Mouse (Mus musculus) MEL (cell line): ENCODE results near the gene E330017A01Rik.

Source experiments
- CTCF ChIP-seq, 3 experiments: IDR thresholded peaks in 2 of 3; conservative IDR thresholded peaks in 1 of 3; 2 replicates each; pipeline ENCODE4 v1.5.1; 2011 to 2012; ENCODE audit warnings: low read length in 3 of 3, low read depth in 2 of 3, mild to moderate bottlenecking in 2 of 3, improper control_type of control experiment in 1 of 3, inconsistent platforms in 1 of 3, mixed read lengths in 1 of 3, moderate library complexity in 1 of 3; ENCODE audit not compliant: control insufficient read depth in 1 of 3, insufficient read depth in 1 of 3, poor library complexity in 1 of 3, severe bottlenecking in 1 of 3
- HCFC1 ChIP-seq: IDR thresholded peaks from 2 replicates; pipeline ENCODE4 v1.6.1; 2012; ENCODE audit warnings: low read depth, mild to moderate bottlenecking, inconsistent platforms, low read length, improper control_type of control experiment, moderate library complexity

- TF ChIP-seq CTCF (IDR thresholded peaks at IDR 0.05 in 2 of 3, conservative IDR thresholded peaks at IDR 0.05 in 1 of 3; ENCODE audit: control insufficient read depth in 1 of 3, insufficient read depth in 1 of 3, low read depth in 2 of 3, low read length in 3 of 3, poor library complexity in 1 of 3, severe bottlenecking in 1 of 3) (no peak), HCFC1 (no peak)
Measured at GRCm38 (mm10) chr16:58656526-58656925, 18.0 kb upstream of the E330017A01Rik start.
